Mouse (Mus musculus): ENCODE measurements around the gene Pcnt. TPM values are rescaled to one million over a fixed set of nuclear protein-coding genes. Genes with fewer than 3 reads are reported as not detected.
A peak's percentile ranks its signal among the peaks of the same experiment; 100 is the strongest.

Pcnt gene
- 6.5 and 7.0 TPM in 2 replicates for polyA plus RNA-seq (2015; fragmentation: Nextera tagmentation; extraction: Ambion mirVana)

- no peaks in the 10 kb centered on the region for H3K9me3 ChIP-seq (replicated peaks; ENCODE audit: control insufficient read depth, low read length, poor library complexity, severe bottlenecking)
- under 1% methylated on average over 78 of the region's 78 CpGs for whole genome bisulfite sequencing
- peak within 1 kb of the TSS; percentile 78 for H3K4me2 ChIP-seq (ENCODE audit: low read length)
- peaks cover 14% of the 10 kb centered on the region for H3K4me1 ChIP-seq (ENCODE audit: control insufficient read depth, insufficient read depth, low read length)
- H3K36me3 ChIP-seq (ENCODE audit: control insufficient read depth, insufficient read depth, low read length), result 0 out of 2 replicates have a peak, but pooled peaks cover 2% of the 10 kb centered on the region
- peak; percentile 99 for ATAC-seq
- peak within 1 kb of the TSS; percentile 71 for H3K9ac ChIP-seq (ENCODE audit: low read depth, low read length)
- H3K27ac ChIP-seq (ENCODE audit: low read length), result peak within 1 kb of the TSS; percentile 83
- no peaks in the 10 kb centered on the region for H3K27me3 ChIP-seq (ENCODE audit: control insufficient read depth, insufficient read depth, low read depth, low read length)
- H3K4me3 ChIP-seq (ENCODE audit: low read depth, low read length), result peak within 1 kb of the TSS; percentile 63
These were observed at the start of gene Pcnt for GRCm38 (mm10) chr10:76442178-76443088. Gene Pcnt (minus strand): TSS chr10:76442786.

- Histone ChIP-seq H3K4me3 (ENCODE audit: low read depth, low read length) (no peak overlapping the region), H3K4me1 (ENCODE audit: control insufficient read depth, insufficient read depth, low read length) (no peaks in the 10 kb centered on the region)
- ATAC-seq, result no peak
These were observed 46.6 kb upstream of the Pcnt start for GRCm38 (mm10) chr10:76489205-76489604.

GRCm38 (mm10) chr10:76488265-76488664 is 45.7 kb upstream of the Pcnt start:
- H3K9me3 ChIP-seq (replicated peaks; ENCODE audit: control insufficient read depth, low read length, poor library complexity, severe bottlenecking), result no peaks in the 10 kb centered on the region
- H3K27ac ChIP-seq (ENCODE audit: low read length), result no peak overlapping the region
- no peaks in the 10 kb centered on the region for H3K4me1 ChIP-seq (ENCODE audit: control insufficient read depth, insufficient read depth, low read length)
- peaks cover 63% of the 10 kb centered on the region for H3K36me3 ChIP-seq (ENCODE audit: control insufficient read depth, insufficient read depth, low read length)
- no peak for ATAC-seq
- 97% methylated on average over 8 of the region's 8 CpGs for whole genome bisulfite sequencing
- H3K4me2 ChIP-seq (ENCODE audit: low read length), result no peak overlapping the region
- H3K4me3 ChIP-seq (ENCODE audit: low read depth, low read length), result no peak overlapping the region
- no peak overlapping the region for H3K9ac ChIP-seq (ENCODE audit: low read depth, low read length)
- no peaks in the 10 kb centered on the region for H3K27me3 ChIP-seq (ENCODE audit: control insufficient read depth, insufficient read depth, low read depth, low read length)

More at GRCm38 (mm10) chr10:76489205-76489604, 46.6 kb upstream of the Pcnt start:
- no peak overlapping the region for H3K9ac ChIP-seq (ENCODE audit: low read depth, low read length)
- H3K36me3 ChIP-seq (ENCODE audit: control insufficient read depth, insufficient read depth, low read length), result peaks cover 64% of the 10 kb centered on the region
- WGBS, result 94% methylated on average over 15 of the region's 15 CpGs
- no peaks in the 10 kb centered on the region for H3K9me3 ChIP-seq (replicated peaks; ENCODE audit: control insufficient read depth, low read length, poor library complexity, severe bottlenecking)
- H3K4me2 ChIP-seq (ENCODE audit: low read length), result no peak overlapping the region
- no peak overlapping the region for H3K27ac ChIP-seq (ENCODE audit: low read length)
- H3K27me3 ChIP-seq (ENCODE audit: control insufficient read depth, insufficient read depth, low read depth, low read length), result no peaks in the 10 kb centered on the region

- Histone ChIP-seq H3K36me3 (ENCODE audit: control insufficient read depth, insufficient read depth, low read length) (peaks cover 65% of the 10 kb centered on the region), H3K9me3 (replicated peaks; ENCODE audit: control insufficient read depth, low read length, poor library complexity, severe bottlenecking) (no peaks in the 10 kb centered on the region), H3K27me3 (ENCODE audit: control insufficient read depth, insufficient read depth, low read depth, low read length) (no peaks in the 10 kb centered on the region), H3K27ac (ENCODE audit: low read length) (no peak overlapping the region), H3K9ac (ENCODE audit: low read depth, low read length) (no peak overlapping the region), H3K4me2 (ENCODE audit: low read length) (no peak overlapping the region), H3K4me1 (ENCODE audit: control insufficient read depth, insufficient read depth, low read length) (no peaks in the 10 kb centered on the region), H3K4me3 (ENCODE audit: low read depth, low read length) (no peak overlapping the region)
- WGBS, result 95% methylated on average over 2 of the region's 2 CpGs
- no peak for ATAC-seq
These were observed 43.7 kb upstream of the Pcnt start for GRCm38 (mm10) chr10:76486302-76486701.

GRCm38 (mm10) chr10:76481480-76481879 is 38.9 kb upstream of the Pcnt start:
- Histone ChIP-seq H3K4me3 (ENCODE audit: low read depth, low read length) (no peak overlapping the region), H3K9me3 (replicated peaks; ENCODE audit: control insufficient read depth, low read length, poor library complexity, severe bottlenecking) (no peaks in the 10 kb centered on the region), H3K4me1 (ENCODE audit: control insufficient read depth, insufficient read depth, low read length) (no peaks in the 10 kb centered on the region), H3K27ac (ENCODE audit: low read length) (no peak overlapping the region), H3K27me3 (ENCODE audit: control insufficient read depth, insufficient read depth, low read depth, low read length) (no peaks in the 10 kb centered on the region), H3K36me3 (ENCODE audit: control insufficient read depth, insufficient read depth, low read length) (peaks cover 58% of the 10 kb centered on the region), H3K9ac (ENCODE audit: low read depth, low read length) (no peak overlapping the region), H3K4me2 (ENCODE audit: low read length) (no peak overlapping the region)
- 94% methylated on average over 6 of the region's 6 CpGs for WGBS
- ATAC-seq, result no peak

GRCm38 (mm10) chr10:76480851-76481250 is 38.3 kb upstream of the Pcnt start:
- Histone ChIP-seq H3K36me3 (ENCODE audit: control insufficient read depth, insufficient read depth, low read length) (peaks cover 52% of the 10 kb centered on the region), H3K4me2 (ENCODE audit: low read length) (no peak overlapping the region), H3K27me3 (ENCODE audit: control insufficient read depth, insufficient read depth, low read depth, low read length) (no peaks in the 10 kb centered on the region), H3K27ac (ENCODE audit: low read length) (no peak overlapping the region), H3K9me3 (replicated peaks; ENCODE audit: control insufficient read depth, low read length, poor library complexity, severe bottlenecking) (no peaks in the 10 kb centered on the region), H3K4me1 (ENCODE audit: control insufficient read depth, insufficient read depth, low read length) (no peaks in the 10 kb centered on the region), H3K9ac (ENCODE audit: low read depth, low read length) (no peak overlapping the region), H3K4me3 (ENCODE audit: low read depth, low read length) (no peak overlapping the region)
- WGBS, result 95% methylated on average over 13 of the region's 13 CpGs
- no peak for ATAC-seq

GRCm38 (mm10) chr10:76473759-76474158 is 31.2 kb upstream of the Pcnt start:
- Histone ChIP-seq H3K4me3 (ENCODE audit: low read depth, low read length) (no peak overlapping the region), H3K9ac (ENCODE audit: low read depth, low read length) (no peak overlapping the region), H3K9me3 (replicated peaks; ENCODE audit: control insufficient read depth, low read length, poor library complexity, severe bottlenecking) (no peaks in the 10 kb centered on the region), H3K4me1 (ENCODE audit: control insufficient read depth, insufficient read depth, low read length) (peaks cover 18% of the 10 kb centered on the region), H3K36me3 (ENCODE audit: control insufficient read depth, insufficient read depth, low read length) (peaks cover 29% of the 10 kb centered on the region), H3K4me2 (ENCODE audit: low read length) (no peak overlapping the region), H3K27ac (ENCODE audit: low read length) (no peak overlapping the region), H3K27me3 (ENCODE audit: control insufficient read depth, insufficient read depth, low read depth, low read length) (no peaks in the 10 kb centered on the region)
- 92% methylated on average over 5 of the region's 5 CpGs for WGBS
- no peak for ATAC-seq

GRCm38 (mm10) chr10:76468203-76469162 is 25.9 kb upstream of the Pcnt start, which contains the start of the genes Mcm3ap and Ybey:
Gene Mcm3ap (plus strand): TSS chr10:76468927.
Gene Ybey (minus strand): TSS chr10:76469114.
- Histone ChIP-seq H3K4me3 (ENCODE audit: low read depth, low read length) (peak within 1 kb of the TSS; percentile 81), H3K36me3 (ENCODE audit: control insufficient read depth, insufficient read depth, low read length) (peaks cover 17% of the 10 kb centered on the region), H3K9me3 (replicated peaks; ENCODE audit: control insufficient read depth, low read length, poor library complexity, severe bottlenecking) (no peaks in the 10 kb centered on the region), H3K9ac (ENCODE audit: low read depth, low read length) (peak within 1 kb of the TSS; percentile 83), H3K4me1 (ENCODE audit: control insufficient read depth, insufficient read depth, low read length) (peaks cover 19% of the 10 kb centered on the region), H3K27ac (ENCODE audit: low read length) (peak within 1 kb of the TSS; percentile 86), H3K27me3 (ENCODE audit: control insufficient read depth, insufficient read depth, low read depth, low read length) (no peaks in the 10 kb centered on the region), H3K4me2 (ENCODE audit: low read length) (peak within 1 kb of the TSS; percentile 71)
- ATAC-seq, result peak; percentile 98
- 1% methylated on average over 55 of the region's 55 CpGs for WGBS

Data from midbrain, embryonic 16.5 days (tissue).